Mouse (Mus musculus) liver, embryonic 15.5 days (tissue): Measurements from ENCODE around the gene Dhx37. TPM values are rescaled to one million over a fixed set of nuclear protein-coding genes. Genes with fewer than 3 reads are reported as not detected.

Source experiments
- ATAC-seq: fragments of 200-750 bp; cut with Nextera tagmentation; 2 replicates; pipeline ENCODE4 v1.8.0; 2017; ENCODE audit warnings: moderate number of reproducible peaks, mild to moderate bottlenecking, moderate library complexity; ENCODE audit not compliant: insufficient read depth
- H3K27ac ChIP-seq: fragments of 300-500 bp; sonication (generic); replicated peaks from 2 replicates; pipeline ENCODE4 v1.5.1; 2015; ENCODE audit warnings: mild to moderate bottlenecking, inconsistent platforms
- H3K27me3 ChIP-seq: fragments of 300-500 bp; sonication (generic); 2 replicates; pipeline ENCODE4 v1.6.1; 2015; ENCODE audit warnings: mild to moderate bottlenecking, inconsistent platforms
- H3K36me3 ChIP-seq: fragments of 300-500 bp; sonication (generic); replicated peaks from 2 replicates; pipeline ENCODE4 v1.6.1; 2015; ENCODE audit warnings: moderate library complexity, mild to moderate bottlenecking, inconsistent platforms
- H3K4me1 ChIP-seq: fragments of 300-500 bp; sonication (generic); replicated peaks from 2 replicates; pipeline ENCODE4 v1.6.1; 2015; ENCODE audit warnings: inconsistent platforms
- H3K4me2 ChIP-seq: fragments of 300-500 bp; sonication (generic); 2 replicates; pipeline ENCODE4 v1.6.1; 2015; ENCODE audit warnings: moderate library complexity, mild to moderate bottlenecking, inconsistent platforms
- H3K4me3 ChIP-seq: fragments of 300-500 bp; sonication (generic); replicated peaks from 2 replicates; pipeline ENCODE4 v1.5.1; 2015; ENCODE audit warnings: mild to moderate bottlenecking, inconsistent platforms
- H3K9ac ChIP-seq: fragments of 300-500 bp; sonication (generic); 2 replicates; pipeline ENCODE4 v1.6.1; 2015; ENCODE audit warnings: moderate library complexity, mild to moderate bottlenecking, inconsistent platforms
- H3K9me3 ChIP-seq: fragments of 300-500 bp; sonication (generic); replicated peaks from 2 replicates; pipeline ENCODE4 v1.6.1; 2016; ENCODE audit warnings: inconsistent platforms
- WGBS: fragments of 180-500 bp; shearing (Covaris S2); methylation state at CpG from one replicate; pipeline ENCODE4 v1.1.7; 2015; ENCODE audit warnings: mixed read lengths; ENCODE audit not compliant: insufficient replicate concordance; 5-methylcytosine and 5-hydroxymethylcytosine counted together
- polyA plus RNA-seq: library from polyadenylated mRNA; unstranded; fragments of >200 nt; fragmentation: Nextera tagmentation; extraction: Ambion mirVana; gene quantifications from 2 replicates; pipeline ENCODE4 v1.2.1, GENCODE M21; 2015

Dhx37 gene
- 4.8 and 4.9 TPM in 2 replicates for polyA plus RNA-seq

DNA sequence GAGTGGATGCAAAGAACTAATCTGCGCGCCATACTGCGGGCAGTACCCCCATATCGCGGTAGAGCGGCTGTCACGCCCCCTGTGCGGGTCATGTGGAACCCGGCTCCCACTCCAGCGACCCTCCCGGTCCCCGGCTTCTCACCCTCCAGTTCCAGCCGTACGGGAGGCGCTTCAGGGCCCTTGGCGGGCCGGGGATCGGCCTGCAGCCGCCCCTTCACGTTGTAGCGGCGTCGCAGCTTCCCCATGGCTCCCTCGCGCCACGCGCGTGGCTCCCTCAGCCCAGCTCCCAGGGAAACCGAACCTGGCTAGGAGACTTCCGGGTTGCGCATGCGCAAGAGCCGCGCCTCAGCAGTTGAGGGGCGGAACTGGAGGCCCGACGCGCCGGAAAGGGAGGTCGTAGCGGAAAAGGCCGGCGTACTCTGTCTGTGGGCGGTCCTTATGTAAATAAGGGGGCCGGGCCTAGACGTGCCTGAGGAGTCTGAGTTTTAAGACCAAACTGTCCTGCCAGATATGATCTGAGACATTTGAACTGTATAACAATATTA lies at the start of gene Dhx37:
Gene Dhx37 (minus strand): TSS at position 329 of the 545 bp plus-strand sequence.
- peak within 1 kb of the TSS; percentile 81 for H3K27ac ChIP-seq

DNA sequence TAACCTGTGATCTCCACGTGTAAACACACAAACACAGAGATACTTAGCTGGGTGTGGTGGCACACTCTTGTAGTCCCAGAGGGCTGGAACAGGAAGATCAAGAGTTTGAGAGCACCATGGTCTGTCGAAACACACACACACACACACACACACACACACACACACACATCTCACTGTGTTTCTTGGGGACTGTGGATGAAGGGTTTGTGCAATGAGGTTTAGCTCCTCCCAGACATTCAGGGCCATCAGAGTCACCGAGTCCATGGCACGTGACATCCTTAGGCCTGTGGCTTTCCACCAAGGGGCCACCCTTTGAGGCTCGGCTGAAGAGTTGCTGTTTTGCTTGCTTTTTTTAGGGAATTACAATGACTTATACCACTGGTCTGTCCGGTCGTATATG lies 48.6 kb upstream of the Dhx37 start:
- Histone ChIP-seq H3K9me3 (no peaks in the 10 kb centered on the region), H3K27me3 (no peaks in the 10 kb centered on the region), H3K4me3 (no peak overlapping the region), H3K36me3 (peaks cover 35% of the 10 kb centered on the region), H3K9ac (no peak overlapping the region), H3K4me2 (no peak overlapping the region), H3K27ac (no peak overlapping the region), H3K4me1 (peaks cover 29% of the 10 kb centered on the region)
- ATAC-seq = no peak
- WGBS = 68% methylated on average over 7 of the region's 7 CpGs

More for the DNA sequence above, at the start of gene Dhx37:
- peaks cover 26% of the 10 kb centered on the region for H3K36me3 ChIP-seq
- H3K27me3 ChIP-seq = no peaks in the 10 kb centered on the region
- H3K9ac ChIP-seq = peak within 1 kb of the TSS; percentile 90
- peak within 1 kb of the TSS; percentile 88 for H3K4me3 ChIP-seq
- peaks cover 28% of the 10 kb centered on the region for H3K4me1 ChIP-seq
- under 1% methylated on average over 46 of the region's 46 CpGs for WGBS
- peak within 1 kb of the TSS; percentile 100 for H3K4me2 ChIP-seq
- H3K9me3 ChIP-seq = no peaks in the 10 kb centered on the region
- peak; percentile 97 for ATAC-seq

DNA sequence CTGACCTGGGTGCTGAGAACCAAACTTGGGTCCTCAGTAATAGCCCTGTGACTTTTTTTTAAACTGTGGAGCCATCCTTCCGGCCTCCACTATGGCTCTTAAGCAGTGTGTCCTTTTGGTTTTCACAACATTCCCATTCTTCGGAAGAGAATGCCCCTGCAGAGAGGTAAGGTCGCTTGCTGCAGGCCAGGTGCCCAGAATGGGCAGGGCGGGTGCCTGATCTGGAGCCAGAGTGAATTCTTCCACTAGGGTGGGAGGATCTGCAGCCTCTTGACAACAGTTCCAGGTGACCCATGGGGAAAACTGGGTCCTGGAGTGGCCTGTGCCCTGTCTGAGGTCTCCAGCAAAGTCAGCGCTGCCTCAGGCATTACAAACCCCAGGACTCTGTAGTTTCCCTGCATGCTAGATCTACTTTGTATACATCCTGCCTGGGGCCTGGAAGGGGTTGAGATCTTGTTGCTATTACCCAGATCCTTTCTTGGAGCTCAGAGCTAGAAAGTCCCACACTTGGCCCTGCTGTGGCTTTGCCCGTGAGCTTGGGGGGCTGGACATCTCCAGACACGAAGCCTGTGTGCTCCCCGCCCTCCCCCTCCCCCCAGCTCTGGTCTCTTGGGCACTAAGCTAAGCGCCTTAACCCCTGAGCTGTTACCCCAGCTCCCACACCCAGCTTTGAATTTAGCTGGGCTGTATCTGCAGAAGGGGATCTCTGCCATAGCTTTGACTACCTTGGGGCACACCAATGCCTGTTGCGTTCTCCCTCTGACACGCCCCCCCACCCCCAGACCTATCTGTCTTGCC lies 46.7 kb upstream of the Dhx37 start:
- no peak for ATAC-seq
- Histone ChIP-seq H3K4me2 (no peak overlapping the region), H3K27ac (no peak overlapping the region), H3K9ac (no peak overlapping the region), H3K27me3 (no peaks in the 10 kb centered on the region), H3K4me3 (no peak overlapping the region), H3K36me3 (peaks cover 23% of the 10 kb centered on the region), H3K4me1 (peaks cover 46% of the 10 kb centered on the region), H3K9me3 (no peaks in the 10 kb centered on the region)
- 67% methylated on average over 11 of the region's 11 CpGs for WGBS

DNA sequence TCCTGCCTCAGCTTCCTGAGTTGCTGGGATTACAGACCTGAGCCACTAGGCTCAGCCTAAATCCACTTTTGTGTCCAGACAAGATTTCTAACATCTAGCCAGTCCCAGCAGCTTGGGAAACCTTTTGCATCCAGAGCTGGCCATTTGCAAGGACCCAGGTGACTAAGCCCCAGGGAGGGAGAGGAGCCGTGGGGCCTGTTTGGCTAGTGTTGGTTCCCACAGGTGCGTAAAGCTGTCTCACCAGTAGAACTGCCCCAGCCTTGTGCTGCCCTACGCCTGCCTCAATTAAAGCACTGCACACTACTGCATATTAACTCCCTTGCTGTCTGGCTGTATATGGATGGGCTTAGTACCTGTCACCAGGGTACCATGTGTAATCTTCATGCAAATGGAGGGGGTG lies 45.5 kb upstream of the Dhx37 start:
- Histone ChIP-seq H3K9ac (no peak overlapping the region), H3K9me3 (no peaks in the 10 kb centered on the region), H3K36me3 (peaks cover 12% of the 10 kb centered on the region), H3K4me1 (peaks cover 57% of the 10 kb centered on the region), H3K4me3 (no peak overlapping the region), H3K27ac (no peak overlapping the region), H3K4me2 (no peak overlapping the region), H3K27me3 (no peaks in the 10 kb centered on the region)
- ATAC-seq = no peak
- 83% methylated on average over 3 of the region's 3 CpGs for WGBS

DNA sequence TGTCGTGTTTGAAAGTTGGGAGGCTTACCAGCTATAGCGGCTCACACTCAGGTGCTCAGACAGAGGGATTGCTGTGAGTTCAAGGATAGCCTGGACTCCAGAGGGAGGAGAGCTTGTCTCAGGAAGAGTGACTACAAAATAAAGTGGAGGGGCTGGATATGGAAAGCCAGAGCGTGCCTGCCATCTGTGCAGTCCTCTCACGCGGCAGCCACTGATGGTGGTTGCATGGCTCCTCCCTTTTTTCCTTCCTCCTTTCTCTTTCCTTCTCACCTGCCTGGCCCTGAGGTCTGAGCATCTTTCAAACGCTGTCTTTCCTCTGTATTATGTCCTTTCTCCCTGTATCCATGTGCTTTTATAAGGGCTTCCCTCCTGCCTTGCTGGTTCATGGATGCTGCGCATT lies 44.1 kb upstream of the Dhx37 start:
- Histone ChIP-seq H3K4me3 (no peak overlapping the region), H3K4me2 (0 out of 2 replicates have a peak overlapping the region, but pooled peaks have one; percentile 95), H3K27me3 (no peaks in the 10 kb centered on the region), H3K27ac (no peak overlapping the region), H3K4me1 (peaks cover 58% of the 10 kb centered on the region), H3K9ac (no peak overlapping the region), H3K9me3 (no peaks in the 10 kb centered on the region), H3K36me3 (peaks cover 5% of the 10 kb centered on the region)
- 63% methylated on average over 7 of the region's 7 CpGs for WGBS
- no peak for ATAC-seq

DNA sequence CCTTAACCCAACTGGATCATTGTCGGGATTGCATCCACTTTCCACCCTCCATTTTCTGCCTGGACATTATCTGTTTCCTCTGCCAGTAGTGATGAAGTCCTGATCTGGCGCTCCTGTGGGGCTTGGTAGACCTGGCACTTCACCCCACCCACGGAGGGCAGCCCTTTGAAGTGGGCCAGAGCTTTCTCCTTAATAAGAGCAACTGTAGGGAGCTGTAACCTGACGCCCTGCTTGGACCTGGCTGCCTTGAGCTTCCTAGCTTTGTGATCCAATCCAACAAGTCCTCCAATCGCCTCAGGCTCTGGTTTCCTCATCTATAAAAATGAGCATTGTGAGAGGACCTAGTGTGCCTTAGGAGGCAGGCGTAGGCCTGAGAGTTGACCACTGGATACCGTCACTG lies 43.6 kb upstream of the Dhx37 start:
- no peaks in the 10 kb centered on the region for H3K27me3 ChIP-seq
- no peak overlapping the region for H3K27ac ChIP-seq
- H3K4me2 ChIP-seq = peak overlapping the region; percentile 95
- H3K9me3 ChIP-seq = no peaks in the 10 kb centered on the region
- ATAC-seq = no peak
- H3K36me3 ChIP-seq = peaks cover under 1% of the 10 kb centered on the region; the same call in 1 of the 2 replicates
- WGBS = 66% methylated on average over 7 of the region's 7 CpGs
- H3K9ac ChIP-seq = no peak overlapping the region
- H3K4me3 ChIP-seq = peak overlapping the region; percentile 71
- H3K4me1 ChIP-seq = peaks cover 57% of the 10 kb centered on the region

DNA sequence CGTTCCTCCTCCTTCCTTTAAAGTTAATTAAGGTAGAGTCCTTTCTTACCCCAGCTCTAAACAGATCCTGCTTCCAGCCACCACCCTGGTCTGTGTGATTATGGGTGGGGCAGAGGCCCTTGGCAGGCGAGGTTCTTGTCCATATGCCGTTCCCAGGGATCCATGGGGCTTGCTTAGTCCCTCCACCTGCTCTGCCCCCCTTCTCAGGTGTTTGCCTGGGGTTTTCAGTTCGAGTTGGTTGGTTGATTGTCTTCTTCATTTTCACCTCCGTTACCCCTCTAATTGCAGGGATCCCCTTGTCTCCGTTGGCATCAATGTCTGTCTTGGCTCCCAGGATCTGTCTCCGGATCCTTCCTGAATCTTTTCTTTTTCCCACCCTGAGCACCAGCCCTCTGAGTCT lies 42.9 kb upstream of the Dhx37 start:
- Histone ChIP-seq H3K27ac (0 out of 2 replicates have a peak overlapping the region, but pooled peaks have one; percentile 7), H3K4me1 (peaks cover 51% of the 10 kb centered on the region), H3K36me3 (no peaks in the 10 kb centered on the region), H3K9me3 (no peaks in the 10 kb centered on the region), H3K4me3 (peak overlapping the region; percentile 71), H3K27me3 (no peaks in the 10 kb centered on the region), H3K9ac (peak overlapping the region; percentile 75), H3K4me2 (peak overlapping the region; percentile 95)
- ATAC-seq = no peak
- 57% methylated on average over 7 of the region's 7 CpGs for WGBS

DNA sequence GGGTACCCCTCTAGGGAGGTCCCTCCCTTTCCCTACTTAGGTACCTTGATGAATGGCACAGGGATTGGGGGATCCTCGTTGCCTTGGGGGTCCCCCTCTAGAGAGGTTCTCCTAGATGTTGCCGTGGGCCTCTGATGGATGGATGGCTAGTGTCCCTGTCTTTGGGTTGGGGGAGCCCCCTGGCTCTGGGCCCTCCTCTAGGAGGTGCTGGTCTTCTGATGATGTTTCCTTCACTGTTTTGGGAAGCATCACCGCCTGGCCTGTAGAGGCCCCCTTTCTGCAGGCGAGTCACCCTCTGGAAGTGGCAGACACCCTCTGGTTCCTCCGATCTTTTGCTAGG lies 42.3 kb upstream of the Dhx37 start:
- 29% methylated on average over 5 of the region's 5 CpGs for WGBS
- H3K27ac ChIP-seq = peak overlapping the region; percentile 72
- ATAC-seq = peak; percentile 11; the same call in 1 of the 2 replicates

DNA sequence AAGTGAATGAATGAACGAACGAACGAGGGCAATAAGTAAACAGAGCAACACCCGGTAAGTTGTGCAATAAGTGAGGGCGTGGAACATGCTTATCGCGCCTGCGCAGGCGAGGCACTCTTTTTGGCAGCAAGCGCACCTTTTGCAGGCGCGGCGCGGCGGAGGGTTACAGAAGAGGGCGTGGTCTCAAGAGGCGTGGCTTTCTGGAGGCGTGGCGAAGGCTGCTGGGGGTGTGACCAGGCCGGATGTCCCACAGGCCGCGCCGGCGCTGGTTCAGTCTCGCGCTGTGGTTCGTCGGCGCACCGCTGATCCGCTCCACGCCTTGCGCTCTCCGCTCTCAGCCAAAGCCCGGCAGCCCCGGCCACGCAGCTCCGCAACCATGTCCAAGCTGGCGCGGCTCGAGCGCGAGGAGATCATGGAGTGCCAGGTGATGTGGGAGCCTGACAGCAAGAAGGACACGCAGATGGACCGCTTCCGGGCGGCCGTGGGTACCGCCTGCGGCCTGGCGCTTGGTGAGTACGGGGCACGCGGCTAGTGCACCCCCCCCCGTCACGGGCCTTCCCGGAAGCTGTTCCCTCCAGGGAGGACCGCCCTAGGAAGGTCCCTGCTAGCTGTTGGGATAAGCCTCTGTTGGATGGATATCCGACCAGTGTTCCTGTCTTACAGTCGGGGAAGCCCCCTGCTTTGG lies 41.8 kb upstream of the Dhx37 start, which contains the start of gene Aacs:
Gene Aacs (plus strand): TSS at position 214 of the 685 bp plus-strand sequence.
- peak; percentile 89 for ATAC-seq
- Histone ChIP-seq H3K4me2 (peak within 1 kb of the TSS; percentile 95), H3K27me3 (no peaks in the 10 kb centered on the region), H3K9ac (peak within 1 kb of the TSS; percentile 75), H3K36me3 (no peaks in the 10 kb centered on the region), H3K9me3 (no peaks in the 10 kb centered on the region), H3K4me3 (peak within 1 kb of the TSS; percentile 71), H3K27ac (peak within 1 kb of the TSS; percentile 88), H3K4me1 (peaks cover 53% of the 10 kb centered on the region)
- under 1% methylated on average over 60 of the region's 60 CpGs for WGBS

More for the DNA sequence above, 42.3 kb upstream of the Dhx37 start:
- Histone ChIP-seq H3K36me3 (no peaks in the 10 kb centered on the region), H3K9ac (peak overlapping the region; percentile 75), H3K4me2 (peak overlapping the region; percentile 95), H3K27me3 (no peaks in the 10 kb centered on the region), H3K4me1 (peaks cover 51% of the 10 kb centered on the region), H3K4me3 (peak overlapping the region; percentile 71), H3K9me3 (no peaks in the 10 kb centered on the region)

DNA sequence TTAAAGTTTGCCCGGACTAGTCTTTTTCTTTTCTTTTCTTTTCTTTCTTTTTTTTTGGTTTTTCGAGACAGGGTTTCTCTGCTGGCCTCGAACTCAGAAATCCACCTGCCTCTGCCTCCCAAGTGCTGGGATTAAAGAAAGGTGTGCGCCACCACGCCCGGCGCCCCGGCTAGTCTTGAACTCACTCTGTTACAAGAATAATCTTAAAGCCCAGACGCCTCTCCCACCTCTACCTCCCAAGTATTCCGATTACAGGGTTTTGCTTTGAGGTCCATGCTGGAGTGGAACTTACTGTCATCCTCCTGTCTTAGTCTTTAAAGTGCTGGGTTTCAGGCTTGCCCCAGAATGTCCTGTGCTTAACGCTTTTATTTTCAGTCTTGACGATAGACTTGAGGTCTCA lies 41.1 kb upstream of the Dhx37 start:
- 51% methylated on average over 12 of the region's 12 CpGs for WGBS
- H3K4me1 ChIP-seq = peaks cover 60% of the 10 kb centered on the region
- peak overlapping the region; percentile 71 for H3K4me3 ChIP-seq

More for the DNA sequence above, 41.1 kb upstream of the Dhx37 start:
- ATAC-seq = peak; percentile 21
- peak overlapping the region; percentile 32 for H3K9ac ChIP-seq
- H3K36me3 ChIP-seq = no peaks in the 10 kb centered on the region
- H3K27ac ChIP-seq = peak overlapping the region; percentile 88
- no peaks in the 10 kb centered on the region for H3K9me3 ChIP-seq
- peak overlapping the region; percentile 95 for H3K4me2 ChIP-seq
- no peaks in the 10 kb centered on the region for H3K27me3 ChIP-seq
